Mouse (Mus musculus) regulatory T cell (primary cell): Measurements from ENCODE around the gene Chd9.

Experiments
- in situ Hi-C: fragments of 300-600 bp; cut with MboI, MseI; formaldehyde crosslinking; loops from one replicate; pipeline ENCODE4 v1.15.1; 2025; ENCODE audit warnings: high pct_unique_total_duplicates

Chd9 gene

GRCm38 (mm10) chr8:90834321-90834672 is 6.1 kb downstream of the Chd9 start:
- in situ Hi-C loops = loop anchor here (5.0 to 10.0 kb wide), 2 partner anchors 38 to 301 kb away; no protein-coding TSS in a partner anchor

- in situ Hi-C loops = loop anchor here (10.0 kb wide), 1 partner anchor 297 kb away; no protein-coding TSS in a partner anchor
Measured at GRCm38 (mm10) chr8:90837440-90837839, 9.3 kb downstream of the Chd9 start.

- in situ Hi-C loops = loop anchor here (10.0 kb wide), 1 partner anchor 295 kb away; no protein-coding TSS in a partner anchor
Measured at GRCm38 (mm10) chr8:90839725-90840714, 11.9 kb downstream of the Chd9 start.

GRCm38 (mm10) chr8:90841321-90841720 is 13.2 kb downstream of the Chd9 start:
- in situ Hi-C loops = no loop called here

DNA sequence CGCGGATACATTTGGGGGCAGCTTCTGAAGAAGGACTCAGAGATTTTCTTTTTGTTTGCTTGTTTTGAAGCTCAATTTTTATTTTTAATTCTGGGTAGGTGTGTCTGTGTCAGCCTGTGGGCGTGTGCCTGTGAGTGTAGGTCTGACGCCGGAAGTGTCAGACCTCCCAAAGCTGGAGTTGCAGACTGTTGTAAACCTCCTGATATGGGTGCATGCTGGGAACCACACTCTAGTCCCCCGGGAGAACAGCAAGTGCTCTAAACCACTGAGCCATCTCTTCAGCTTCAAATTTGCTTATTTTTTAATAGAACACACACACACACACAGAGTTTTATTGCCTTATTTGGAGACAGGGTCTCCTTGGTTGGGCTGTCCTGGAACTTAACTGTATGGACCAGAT is 15.0 kb downstream of the Chd9 start:
- in situ Hi-C loops = no loop called here

DNA sequence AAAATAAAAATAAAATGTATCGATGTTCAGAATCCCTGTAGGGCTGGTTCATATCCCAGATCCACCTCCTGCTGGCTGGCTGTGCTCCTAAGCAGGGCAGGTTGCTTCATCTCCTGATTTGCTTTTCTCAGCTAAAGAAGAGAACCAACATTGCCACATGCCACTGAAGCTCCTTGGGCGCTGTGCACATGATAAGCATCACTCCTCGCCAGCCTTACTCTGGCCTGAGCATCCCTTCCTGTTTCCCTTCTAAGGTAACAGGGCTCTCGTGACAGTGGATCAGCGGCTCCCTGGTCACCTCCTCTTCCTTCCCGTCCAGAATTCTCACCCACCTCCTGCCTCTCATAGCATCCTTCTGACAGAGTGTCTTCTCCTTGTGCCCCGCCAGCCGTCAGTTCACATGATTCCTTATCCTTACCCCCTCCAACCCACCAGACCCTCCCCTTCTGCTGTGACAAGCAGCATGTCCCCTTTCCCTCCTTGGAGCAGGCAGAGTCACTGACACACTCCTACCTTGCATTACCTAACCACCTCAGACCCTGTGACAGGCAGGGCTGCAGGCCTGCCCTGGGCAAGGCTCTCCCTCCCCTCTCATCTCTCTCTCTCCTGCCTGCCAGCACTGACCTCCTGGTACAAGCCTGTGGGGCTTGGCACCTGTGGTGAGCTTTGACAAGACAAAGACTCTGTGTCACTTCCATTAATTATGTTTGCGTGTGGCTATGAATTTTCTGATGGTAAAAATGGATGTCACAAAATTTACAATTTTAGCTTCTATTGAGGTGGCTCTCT is 16.2 kb downstream of the Chd9 start:
- in situ Hi-C loops = no loop called here

GRCm38 (mm10) chr8:90847980-90848379 is 19.8 kb downstream of the Chd9 start:
- in situ Hi-C loops = no loop called here

GRCm38 (mm10) chr8:90849462-90850050 is 21.4 kb downstream of the Chd9 start:
- in situ Hi-C loops = no loop called here

GRCm38 (mm10) chr8:90851544-90851943 is 23.4 kb downstream of the Chd9 start:
- in situ Hi-C loops = no loop called here

GRCm38 (mm10) chr8:90853971-90854670 is 26.0 kb downstream of the Chd9 start:
- in situ Hi-C loops = no loop called here

DNA sequence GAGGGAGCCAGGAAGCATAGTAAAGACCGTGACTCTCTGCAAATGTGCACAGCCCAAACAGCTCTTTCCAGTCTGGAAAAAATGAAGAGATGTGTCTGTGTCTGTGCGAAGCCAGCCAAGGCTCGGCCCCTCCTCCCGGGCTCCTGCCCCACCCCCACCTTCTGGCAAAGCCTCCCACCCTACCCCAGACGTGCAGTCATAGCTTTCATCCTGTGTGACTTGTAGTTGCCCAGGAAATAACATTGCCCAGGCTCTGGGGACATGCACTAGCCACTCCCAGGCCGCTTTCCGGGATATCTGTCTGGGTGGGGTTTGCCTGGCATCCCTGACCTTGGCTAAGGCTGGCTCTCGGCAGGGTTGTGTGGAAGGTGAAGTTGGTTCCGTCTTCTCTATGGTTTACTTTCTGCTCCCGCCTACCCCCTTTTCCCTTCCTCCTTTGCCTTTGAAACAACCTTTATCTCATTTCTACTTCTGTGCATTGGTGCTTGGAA is 26.6 kb downstream of the Chd9 start:
- in situ Hi-C loops = no loop called here

DNA sequence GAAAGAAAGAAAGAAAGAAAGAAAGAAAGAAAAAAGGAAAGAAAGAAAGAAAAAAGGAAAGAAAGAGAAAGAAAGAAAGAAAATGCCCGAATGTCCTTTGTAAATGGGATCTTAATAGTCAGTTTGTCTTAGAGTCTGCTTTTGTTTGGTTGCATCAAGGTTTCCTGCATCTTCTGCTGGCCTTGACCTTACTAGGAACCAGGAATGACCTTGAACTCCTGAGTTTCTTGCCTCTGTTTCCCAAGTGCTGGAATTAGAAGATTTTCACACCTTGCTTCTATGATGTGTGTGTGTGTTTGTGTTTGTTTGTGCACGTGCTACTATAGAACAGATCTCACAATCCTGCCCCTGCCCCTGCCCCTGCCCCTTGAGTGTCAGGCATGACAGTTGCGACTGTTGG is 28.0 kb downstream of the Chd9 start:
- in situ Hi-C loops = no loop called here

GRCm38 (mm10) chr8:90856952-90857351 is 28.8 kb downstream of the Chd9 start:
- in situ Hi-C loops = no loop called here

DNA sequence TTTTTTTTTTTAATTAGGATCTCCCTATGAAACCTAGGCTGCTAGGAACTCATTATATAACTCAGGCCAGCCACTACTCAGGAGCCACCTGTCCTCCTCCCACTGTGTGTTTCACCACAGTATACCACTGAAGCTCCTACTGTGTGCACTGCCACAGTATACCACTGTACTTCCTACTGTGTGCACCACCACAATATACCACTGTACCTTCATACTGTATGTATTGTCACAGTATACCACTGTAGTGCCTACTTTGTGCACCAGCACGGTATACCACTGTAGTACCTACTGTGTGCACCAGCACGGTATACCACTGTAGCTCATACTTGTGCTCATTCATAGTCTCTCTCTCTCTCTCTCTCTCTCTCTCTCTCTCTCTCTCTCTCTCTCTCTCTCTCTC is 29.9 kb downstream of the Chd9 start:
- in situ Hi-C loops = no loop called here

GRCm38 (mm10) chr8:90861266-90861944 is 33.3 kb downstream of the Chd9 start:
- in situ Hi-C loops = no loop called here

GRCm38 (mm10) chr8:90862038-90862437 is 33.9 kb downstream of the Chd9 start:
- in situ Hi-C loops = no loop called here

DNA sequence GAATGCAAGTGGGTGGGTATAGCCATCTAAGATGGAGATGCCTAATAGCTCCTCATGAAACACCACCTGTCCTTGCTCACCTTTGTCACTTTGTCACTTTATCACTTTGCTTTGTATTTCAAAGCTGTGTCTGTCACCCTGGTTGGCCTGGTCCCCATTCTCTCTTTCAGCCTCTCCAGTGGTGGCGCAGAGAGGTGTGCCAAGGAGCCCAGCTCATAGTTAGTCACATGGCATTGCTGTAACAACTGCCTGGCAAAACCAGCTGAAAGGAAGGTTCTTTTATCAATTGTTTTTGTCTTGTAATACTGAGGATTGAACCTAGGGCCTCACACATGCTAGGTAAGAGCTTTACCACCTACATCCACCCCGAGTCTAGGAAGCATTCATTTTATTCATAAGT is 38.9 kb downstream of the Chd9 start:
- in situ Hi-C loops = no loop called here

GRCm38 (mm10) chr8:90867911-90868310 is 39.8 kb downstream of the Chd9 start:
- in situ Hi-C loops = no loop called here

DNA sequence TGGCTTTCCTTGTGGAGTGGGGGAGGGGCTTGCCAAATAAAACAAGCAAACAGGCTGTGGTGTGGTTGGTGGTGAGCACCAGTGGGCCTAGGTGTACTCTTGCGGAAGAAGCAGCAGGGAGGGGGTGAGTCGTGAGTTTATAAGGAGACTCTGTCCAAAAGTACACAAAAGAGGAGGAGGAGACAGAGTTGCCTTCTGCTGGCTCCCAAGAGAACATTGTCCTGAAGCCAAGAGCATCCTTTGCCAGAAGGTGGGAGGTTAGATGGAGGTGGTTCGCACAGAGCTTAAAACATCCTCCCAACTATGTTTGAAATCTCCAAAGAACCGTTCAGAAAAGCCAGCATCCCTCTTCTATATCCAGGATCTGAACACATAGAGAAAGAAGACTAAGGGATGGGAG is 40.2 kb downstream of the Chd9 start:
- in situ Hi-C loops = no loop called here

DNA sequence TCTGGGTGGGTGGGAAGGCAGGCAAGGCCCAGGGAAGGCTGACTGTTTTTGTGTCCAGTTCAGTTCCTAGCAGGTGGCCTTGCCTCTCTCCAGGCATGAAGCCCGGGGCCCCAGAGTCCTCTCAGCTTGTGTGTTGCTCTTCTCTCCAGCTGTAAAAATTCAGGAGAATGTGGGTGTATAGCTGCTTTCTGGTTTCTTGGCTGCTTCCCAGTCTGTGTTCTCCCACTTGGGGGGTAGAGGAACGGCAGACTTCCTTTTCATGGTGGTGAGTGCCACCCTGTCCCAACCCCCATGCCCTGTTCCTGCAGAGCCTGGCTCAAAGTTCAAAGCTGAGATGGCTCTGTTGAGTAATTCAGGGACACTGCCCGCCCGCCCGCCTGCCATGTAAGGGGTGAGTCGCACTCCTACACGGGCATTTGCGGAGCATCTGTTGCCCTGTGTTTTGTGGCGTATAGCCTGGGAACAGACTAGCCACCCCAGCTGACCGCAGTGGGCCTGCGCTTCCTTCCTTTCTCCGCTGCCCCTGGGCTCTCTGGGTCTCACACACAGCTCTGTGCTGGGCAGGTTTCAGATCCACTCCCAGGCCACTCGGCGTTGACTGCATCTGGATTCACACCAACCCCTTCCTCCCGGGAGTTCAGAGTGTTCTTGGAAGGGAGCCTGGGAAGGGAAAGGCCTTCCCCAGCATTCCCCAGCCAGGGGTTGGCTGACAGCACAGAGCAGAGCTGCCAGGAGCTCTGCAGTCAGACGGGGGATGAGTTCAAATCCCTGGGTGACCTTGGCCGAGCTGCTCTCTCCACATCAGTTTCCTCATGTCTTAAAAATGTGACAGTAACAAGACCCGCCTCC is 41.1 kb downstream of the Chd9 start:
- in situ Hi-C loops = no loop called here
